Mouse (Mus musculus): Measurements from ENCODE around the gene Cend1.

The Cend1 gene

GRCm38 (mm10) chr7:141443081-141443821, 14.0 kb upstream of the Cend1 start:
- DNase-seq (ENCODE audit: low spot score), result peak; percentile 76

- no peak for DNase-seq (ENCODE audit: low spot score)
These were observed 12.9 kb upstream of the Cend1 start for GRCm38 (mm10) chr7:141442199-141442598.

GRCm38 (mm10) chr7:141441460-141441859, 12.2 kb upstream of the Cend1 start:
- no peak for DNase-seq (ENCODE audit: low spot score)

GRCm38 (mm10) chr7:141440613-141441012, 11.3 kb upstream of the Cend1 start:
- peak; percentile 73 for DNase-seq (ENCODE audit: low spot score)

GRCm38 (mm10) chr7:141439811-141440210, 10.5 kb upstream of the Cend1 start:
- no peak for DNase-seq (ENCODE audit: low spot score)

- no peak for DNase-seq (ENCODE audit: low spot score)
These were observed 9.9 kb upstream of the Cend1 start for GRCm38 (mm10) chr7:141439140-141439679.

GRCm38 (mm10) chr7:141438201-141438968, 9.1 kb upstream of the Cend1 start:
- DNase-seq (ENCODE audit: low spot score), result no peak

- peak; percentile 92 for DNase-seq (ENCODE audit: low spot score)
These were observed 8.2 kb upstream of the Cend1 start, which contains the start of gene Slc25a22 for GRCm38 (mm10) chr7:141437178-141438120. TSS of gene Slc25a22 (minus strand) at chr7:141437892.

GRCm38 (mm10) chr7:141436523-141436892, 7.2 kb upstream of the Cend1 start:
- no peak for DNase-seq (ENCODE audit: low spot score)

GRCm38 (mm10) chr7:141435856-141436522, 6.7 kb upstream of the Cend1 start:
- DNase-seq (ENCODE audit: low spot score), result no peak

GRCm38 (mm10) chr7:141435129-141435855, 6.0 kb upstream of the Cend1 start:
- peak; percentile 65 for DNase-seq (ENCODE audit: low spot score)

GRCm38 (mm10) chr7:141434464-141434863, 5.2 kb upstream of the Cend1 start:
- DNase-seq (ENCODE audit: low spot score), result peak; percentile 64

- no peak for DNase-seq (ENCODE audit: low spot score)
These were observed 4.5 kb upstream of the Cend1 start for GRCm38 (mm10) chr7:141433517-141434400.

GRCm38 (mm10) chr7:141432741-141433516, 3.6 kb upstream of the Cend1 start:
- no peak for DNase-seq (ENCODE audit: low spot score)

GRCm38 (mm10) chr7:141432186-141432611, 2.9 kb upstream of the Cend1 start:
- no peak for DNase-seq (ENCODE audit: low spot score)

- no peak for DNase-seq (ENCODE audit: low spot score)
These were observed 2.3 kb upstream of the Cend1 start for GRCm38 (mm10) chr7:141431434-141432185.

- DNase-seq (ENCODE audit: low spot score), result no peak
These were observed 1.4 kb upstream of the Cend1 start for GRCm38 (mm10) chr7:141430585-141431240.
